Mouse (Mus musculus): ENCODE results near the gene Pdzd7.

Pdzd7 gene

GRCm38 (mm10) chr19:45012636-45013035, 32.9 kb downstream of the Pdzd7 start:
- peak; percentile 61 for DNase-seq (ENCODE audit: low spot score)

- no peak for DNase-seq (ENCODE audit: low spot score)
Observed at GRCm38 (mm10) chr19:45012219-45012618, 33.3 kb downstream of the Pdzd7 start.

- no peak for DNase-seq (ENCODE audit: low spot score)
Observed at GRCm38 (mm10) chr19:45010646-45011045, 34.9 kb downstream of the Pdzd7 start.

GRCm38 (mm10) chr19:45007425-45008191, 37.9 kb downstream of the Pdzd7 start:
- no peak for DNase-seq (ENCODE audit: low spot score)

GRCm38 (mm10) chr19:45007021-45007420, 38.5 kb downstream of the Pdzd7 start:
- no peak for DNase-seq (ENCODE audit: low spot score)

GRCm38 (mm10) chr19:45005957-45006712, 39.4 kb downstream of the Pdzd7 start, which contains the start of gene Mrpl43:
TSS of gene Mrpl43 (minus strand) at chr19:45006442.
- peak; percentile 97 for DNase-seq (ENCODE audit: low spot score)

GRCm38 (mm10) chr19:45005444-45005843, 40.1 kb downstream of the Pdzd7 start, which contains the start of gene Twnk:
TSS of gene Twnk (plus strand) at chr19:45005663.
- peak; percentile 69 for DNase-seq (ENCODE audit: low spot score)

- DNase-seq (ENCODE audit: low spot score): no peak
Observed at GRCm38 (mm10) chr19:45003740-45004516, 41.6 kb downstream of the Pdzd7 start.

- no peak for DNase-seq (ENCODE audit: low spot score)
Observed at GRCm38 (mm10) chr19:45002301-45002700, 43.2 kb downstream of the Pdzd7 start.

- DNase-seq (ENCODE audit: low spot score): no peak
Observed at GRCm38 (mm10) chr19:44999647-45000046, 45.9 kb downstream of the Pdzd7 start.

GRCm38 (mm10) chr19:44997786-44998185, 47.7 kb downstream of the Pdzd7 start:
- no peak for DNase-seq (ENCODE audit: low spot score)

- DNase-seq (ENCODE audit: low spot score): no peak
Observed at GRCm38 (mm10) chr19:44992712-44993111, 52.8 kb downstream of the Pdzd7 start.

GRCm38 (mm10) chr19:44992246-44992645, 53.3 kb downstream of the Pdzd7 start:
- no peak for DNase-seq (ENCODE audit: low spot score)

GRCm38 (mm10) chr19:44991031-44991430, 54.5 kb downstream of the Pdzd7 start:
- DNase-seq (ENCODE audit: low spot score): no peak

GRCm38 (mm10) chr19:44989567-44990495, 55.7 kb downstream of the Pdzd7 start:
- no peak for DNase-seq (ENCODE audit: low spot score)

- DNase-seq (ENCODE audit: low spot score): no peak
Observed at GRCm38 (mm10) chr19:44988831-44989566, 56.5 kb downstream of the Pdzd7 start, which contains the start of gene Sema4g. TSS of gene Sema4g (plus strand) at chr19:44989101.

- DNase-seq (ENCODE audit: low spot score): no peak
Observed at GRCm38 (mm10) chr19:44988321-44988720, 57.2 kb downstream of the Pdzd7 start.

GRCm38 (mm10) chr19:44987851-44988250, 57.7 kb downstream of the Pdzd7 start:
- DNase-seq (ENCODE audit: low spot score): no peak

GRCm38 (mm10) chr19:44987004-44987403, 58.5 kb downstream of the Pdzd7 start:
- DNase-seq (ENCODE audit: low spot score): no peak
